Mouse (Mus musculus): ENCODE results near the gene Ksr2. TPM values are rescaled to one million over a fixed set of nuclear protein-coding genes. Genes with fewer than 3 reads are reported as not detected.
A peak's percentile ranks its signal among the peaks of the same experiment; 100 is the strongest.

Ksr2 gene
- polyA plus RNA-seq, 1 experiment from 2014 or later: 0.36 TPM

DNA sequence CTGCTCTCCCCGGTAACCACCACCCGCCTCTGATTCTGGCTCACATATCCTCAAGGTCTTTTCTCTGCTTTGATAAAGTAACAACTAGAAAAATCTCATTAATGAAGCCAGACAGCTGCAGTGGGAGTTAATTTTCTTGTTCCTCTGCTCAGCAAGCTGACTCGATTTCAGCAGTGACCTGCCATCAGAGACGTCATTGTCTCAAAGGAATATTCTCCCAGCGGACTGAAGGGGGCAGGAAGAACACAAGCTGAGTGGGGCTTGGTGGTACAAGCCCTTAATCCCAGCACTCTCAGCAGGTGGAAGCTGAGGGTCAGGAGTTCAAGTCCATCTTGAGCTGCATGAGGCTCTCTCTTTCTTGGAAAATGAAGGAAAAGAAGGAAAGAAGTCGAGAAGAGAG, 244.8 kb downstream of the Ksr2 start:
- Histone ChIP-seq H3K9me3 (ENCODE audit: low read depth, low read length) (no peaks in the 10 kb centered on the region), H3K4me3 (ENCODE audit: low read depth, low read length) (no peak overlapping the region), H3K36me3 (ENCODE audit: insufficient read depth) (no peaks in the 10 kb centered on the region), H3K27ac (ENCODE audit: low read depth) (no peak overlapping the region), H3K27me3 (ENCODE audit: insufficient read depth, low read length) (no peaks in the 10 kb centered on the region), H3K4me2 (no peak overlapping the region), H3K9ac (no peak overlapping the region), H3K4me1 (ENCODE audit: insufficient read depth) (no peaks in the 10 kb centered on the region)
- TF ChIP-seq CTCF (IDR thresholded peaks at IDR 0.05; ENCODE audit: low read depth): no peak
- ATAC-seq (ENCODE audit: insufficient read depth): no peak
- 33% methylated on average over 6 of the region's 6 CpGs for WGBS
- DNase-seq: no peak

DNA sequence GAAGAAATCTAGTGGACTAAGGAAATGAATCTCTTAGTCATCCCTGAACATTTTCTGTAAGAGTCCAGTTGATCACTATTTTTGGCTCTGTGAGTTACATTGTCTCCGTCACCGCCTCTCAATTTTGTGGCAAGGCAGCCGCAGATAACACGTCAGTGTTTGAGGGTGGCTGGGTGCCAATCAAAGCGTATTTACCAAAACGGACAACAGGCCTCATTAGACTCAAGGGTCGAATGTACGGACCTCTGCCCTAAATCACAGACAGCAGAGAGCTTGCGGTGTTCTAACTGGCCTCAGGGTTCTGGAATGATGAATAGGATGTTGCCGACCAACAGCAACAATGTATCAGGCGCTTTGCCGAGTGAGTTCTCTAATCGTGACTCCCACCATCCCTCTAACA, 245.8 kb downstream of the Ksr2 start:
- DNase-seq: peak; percentile 47
- ATAC-seq (ENCODE audit: insufficient read depth): no peak
- Histone ChIP-seq H3K9me3 (ENCODE audit: low read depth, low read length) (no peaks in the 10 kb centered on the region), H3K9ac (no peak overlapping the region), H3K27ac (ENCODE audit: low read depth) (no peak overlapping the region), H3K4me3 (ENCODE audit: low read depth, low read length) (no peak overlapping the region), H3K27me3 (ENCODE audit: insufficient read depth, low read length) (no peaks in the 10 kb centered on the region), H3K4me1 (ENCODE audit: insufficient read depth) (no peaks in the 10 kb centered on the region), H3K36me3 (ENCODE audit: insufficient read depth) (no peaks in the 10 kb centered on the region), H3K4me2 (no peak overlapping the region)
- no peak for TF ChIP-seq CTCF (IDR thresholded peaks at IDR 0.05; ENCODE audit: low read depth)
- WGBS: 38% methylated on average over 13 of the region's 13 CpGs

DNA sequence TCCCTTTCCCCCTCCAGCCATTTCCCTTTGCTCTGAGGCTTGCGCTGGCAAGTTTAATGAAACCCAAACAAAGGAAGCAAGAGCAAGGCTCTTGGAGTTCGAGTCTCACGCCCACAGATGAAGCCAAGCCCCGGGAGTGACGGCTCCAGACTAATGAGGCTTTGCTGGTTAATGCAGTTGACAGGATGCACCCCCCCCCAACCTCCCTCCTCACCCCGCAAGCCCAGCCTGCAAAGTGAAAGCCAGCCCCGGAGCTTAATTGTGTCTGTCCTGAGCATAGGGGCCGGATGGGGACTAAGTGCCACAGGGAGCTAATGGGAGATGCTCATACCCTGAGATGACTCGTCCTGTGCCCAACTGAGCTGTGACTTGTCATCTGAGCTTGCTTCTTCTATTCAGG, 251.4 kb downstream of the Ksr2 start:
- Histone ChIP-seq H3K27me3 (ENCODE audit: insufficient read depth, low read length) (no peaks in the 10 kb centered on the region), H3K4me2 (peak overlapping the region; percentile 40; the same call in 1 of the 2 replicates), H3K27ac (ENCODE audit: low read depth) (no peak overlapping the region), H3K9ac (no peak overlapping the region), H3K4me3 (ENCODE audit: low read depth, low read length) (no peak overlapping the region), H3K9me3 (ENCODE audit: low read depth, low read length) (no peaks in the 10 kb centered on the region), H3K4me1 (ENCODE audit: insufficient read depth) (peaks cover 5% of the 10 kb centered on the region; the same call in 1 of the 2 replicates), H3K36me3 (ENCODE audit: insufficient read depth) (no peaks in the 10 kb centered on the region)
- WGBS: 7% methylated on average over 9 of the region's 9 CpGs
- DNase-seq (peak; percentile 64), ATAC-seq (ENCODE audit: insufficient read depth) (0 out of 2 replicates have a peak, but pooled peaks have one; percentile 27)
- no peak for TF ChIP-seq CTCF (IDR thresholded peaks at IDR 0.05; ENCODE audit: low read depth)

DNA sequence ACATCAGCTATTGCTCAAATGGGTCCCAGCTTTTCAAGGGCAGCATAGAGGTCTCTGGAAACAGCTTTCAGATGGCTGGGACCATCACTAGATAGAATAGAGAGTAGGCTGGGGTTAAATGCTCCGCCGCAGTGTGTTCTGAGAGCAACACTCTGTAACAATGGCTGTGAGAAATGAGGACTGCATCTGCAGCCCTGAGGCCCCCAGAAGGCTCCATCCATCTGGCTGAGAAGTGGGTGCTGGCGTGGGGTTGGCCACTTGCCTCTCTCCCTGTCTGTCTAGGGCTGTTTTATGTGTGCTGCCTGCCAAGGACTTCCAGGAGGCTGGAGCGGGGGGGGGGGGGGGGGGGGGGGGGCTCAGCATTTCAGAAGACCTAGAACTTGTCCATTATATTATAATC, 253.5 kb downstream of the Ksr2 start:
- no peak overlapping the region for H3K27ac ChIP-seq (ENCODE audit: low read depth)
- peaks cover 5% of the 10 kb centered on the region; the same call in 1 of the 2 replicates for H3K4me1 ChIP-seq (ENCODE audit: insufficient read depth)
- no peaks in the 10 kb centered on the region for H3K36me3 ChIP-seq (ENCODE audit: insufficient read depth)
- 51% methylated on average over 4 of the region's 4 CpGs for WGBS
- ATAC-seq (ENCODE audit: insufficient read depth): peak; percentile 67; the same call in 1 of the 2 replicates
- H3K27me3 ChIP-seq (ENCODE audit: insufficient read depth, low read length): no peaks in the 10 kb centered on the region; the same call in 1 of the 2 replicates
- H3K4me2 ChIP-seq: no peak overlapping the region
- peak; percentile 71 for DNase-seq
- no peak for TF ChIP-seq CTCF (IDR thresholded peaks at IDR 0.05; ENCODE audit: low read depth)
- H3K9me3 ChIP-seq (ENCODE audit: low read depth, low read length): no peaks in the 10 kb centered on the region
- no peak overlapping the region for H3K4me3 ChIP-seq (ENCODE audit: low read depth, low read length)
- no peak overlapping the region for H3K9ac ChIP-seq

DNA sequence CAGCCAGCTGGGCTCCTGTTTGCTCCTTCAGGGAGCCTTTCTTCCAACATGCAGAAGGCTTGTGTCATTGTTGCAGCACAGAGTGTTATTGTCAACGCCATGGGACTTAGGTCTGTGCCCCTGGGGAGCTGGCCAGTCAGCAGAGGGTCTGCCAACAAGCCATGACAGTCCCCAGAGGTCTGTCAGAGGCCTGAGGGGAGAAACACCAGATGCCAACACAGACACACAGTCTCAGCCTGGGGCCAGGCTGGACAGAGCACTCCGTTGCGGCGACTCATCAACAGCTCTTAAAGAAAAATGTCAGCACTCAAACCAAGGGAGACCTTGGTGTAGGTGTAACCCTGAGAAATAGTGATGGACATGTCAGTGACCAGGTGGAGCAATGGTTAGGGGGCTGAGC, 255.5 kb downstream of the Ksr2 start:
- H3K4me2 ChIP-seq: no peak overlapping the region
- no peaks in the 10 kb centered on the region for H3K36me3 ChIP-seq (ENCODE audit: insufficient read depth)
- no peak overlapping the region for H3K4me3 ChIP-seq (ENCODE audit: low read depth, low read length)
- H3K9ac ChIP-seq: no peak overlapping the region
- WGBS: 59% methylated on average over 4 of the region's 4 CpGs
- H3K27ac ChIP-seq (ENCODE audit: low read depth): no peak overlapping the region
- DNase-seq: no peak
- H3K4me1 ChIP-seq (ENCODE audit: insufficient read depth): peaks cover 5% of the 10 kb centered on the region; the same call in 1 of the 2 replicates
- TF ChIP-seq CTCF (IDR thresholded peaks at IDR 0.05; ENCODE audit: low read depth): no peak
- 0 out of 2 replicates have a peak, but pooled peaks have one; percentile 11 for ATAC-seq (ENCODE audit: insufficient read depth)
- H3K9me3 ChIP-seq (ENCODE audit: low read depth, low read length): no peaks in the 10 kb centered on the region
- no peaks in the 10 kb centered on the region; the same call in 1 of the 2 replicates for H3K27me3 ChIP-seq (ENCODE audit: insufficient read depth, low read length)

DNA sequence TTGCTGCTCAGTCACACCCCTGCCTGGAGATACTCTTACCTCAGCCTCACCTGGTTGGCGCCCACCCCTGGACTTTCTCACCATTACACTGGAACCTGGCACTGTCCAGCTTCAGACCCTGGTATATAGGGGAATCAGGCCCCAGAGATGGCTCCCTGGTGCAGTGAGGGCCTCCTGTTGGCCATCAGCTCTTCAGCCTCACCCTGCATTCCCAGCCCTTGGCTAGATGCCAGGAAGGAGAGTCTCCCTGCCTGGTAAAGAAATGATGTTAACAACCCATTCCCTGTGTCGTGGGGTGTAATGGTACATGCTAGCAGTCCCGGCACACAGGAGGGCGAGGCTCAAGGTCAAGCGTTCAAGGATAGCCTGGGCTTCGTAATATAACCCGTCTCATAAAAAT, 256.0 kb downstream of the Ksr2 start:
- peak; percentile 74 for DNase-seq
- no peak for TF ChIP-seq CTCF (IDR thresholded peaks at IDR 0.05; ENCODE audit: low read depth)
- H3K27me3 ChIP-seq (ENCODE audit: insufficient read depth, low read length): no peaks in the 10 kb centered on the region; the same call in 1 of the 2 replicates
- no peaks in the 10 kb centered on the region for H3K9me3 ChIP-seq (ENCODE audit: low read depth, low read length)
- H3K4me2 ChIP-seq: no peak overlapping the region
- 41% methylated on average over 7 of the region's 7 CpGs for WGBS
- no peak overlapping the region for H3K9ac ChIP-seq
- H3K4me3 ChIP-seq (ENCODE audit: low read depth, low read length): no peak overlapping the region
- no peak overlapping the region; the same call in 1 of the 2 replicates for H3K27ac ChIP-seq (ENCODE audit: low read depth)
- peak; percentile 52; the same call in 1 of the 2 replicates for ATAC-seq (ENCODE audit: insufficient read depth)
- H3K36me3 ChIP-seq (ENCODE audit: insufficient read depth): no peaks in the 10 kb centered on the region
- peaks cover 5% of the 10 kb centered on the region; the same call in 1 of the 2 replicates for H3K4me1 ChIP-seq (ENCODE audit: insufficient read depth)

DNA sequence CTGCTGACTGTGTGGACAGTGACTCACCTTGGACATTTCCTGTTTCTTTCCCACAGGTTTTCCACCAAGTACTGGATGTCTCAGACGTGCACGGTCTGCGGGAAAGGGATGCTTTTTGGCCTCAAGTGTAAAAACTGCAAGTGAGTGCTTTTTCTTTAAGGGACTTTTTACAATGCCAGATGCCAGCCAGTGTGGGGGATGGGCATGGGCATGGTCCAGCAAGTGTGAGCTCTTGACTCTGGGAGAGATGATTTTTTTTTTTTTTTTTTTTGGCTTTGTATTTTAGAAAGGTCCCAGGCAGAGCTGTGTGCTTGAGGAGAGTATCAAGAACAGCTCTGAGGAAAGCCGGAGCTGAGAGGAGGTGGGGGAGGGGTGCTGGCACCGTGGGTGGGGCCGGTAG, 257.6 kb downstream of the Ksr2 start:
- DNase-seq (no peak), ATAC-seq (ENCODE audit: insufficient read depth) (no peak)
- Histone ChIP-seq H3K9ac (no peak overlapping the region), H3K27ac (ENCODE audit: low read depth) (no peak overlapping the region), H3K4me1 (ENCODE audit: insufficient read depth) (peaks cover 5% of the 10 kb centered on the region; the same call in 1 of the 2 replicates), H3K4me3 (ENCODE audit: low read depth, low read length) (no peak overlapping the region), H3K36me3 (ENCODE audit: insufficient read depth) (no peaks in the 10 kb centered on the region), H3K9me3 (ENCODE audit: low read depth, low read length) (no peaks in the 10 kb centered on the region), H3K4me2 (no peak overlapping the region), H3K27me3 (ENCODE audit: insufficient read depth, low read length) (no peaks in the 10 kb centered on the region; the same call in 1 of the 2 replicates)
- 52% methylated on average over 6 of the region's 6 CpGs for WGBS
- no peak for TF ChIP-seq CTCF (IDR thresholded peaks at IDR 0.05; ENCODE audit: low read depth)
